Mouse (Mus musculus) natural killer cell, adult 2 months (primary cell): ENCODE results near the gene Scrn3.

Experiments used
- DNase-seq, 2 experiments: peaks; one replicate each; pipeline ENCODE4 v3.0.0; 2022; ENCODE audit warnings: low spot score in 2 of 2

Scrn3 gene

DNA sequence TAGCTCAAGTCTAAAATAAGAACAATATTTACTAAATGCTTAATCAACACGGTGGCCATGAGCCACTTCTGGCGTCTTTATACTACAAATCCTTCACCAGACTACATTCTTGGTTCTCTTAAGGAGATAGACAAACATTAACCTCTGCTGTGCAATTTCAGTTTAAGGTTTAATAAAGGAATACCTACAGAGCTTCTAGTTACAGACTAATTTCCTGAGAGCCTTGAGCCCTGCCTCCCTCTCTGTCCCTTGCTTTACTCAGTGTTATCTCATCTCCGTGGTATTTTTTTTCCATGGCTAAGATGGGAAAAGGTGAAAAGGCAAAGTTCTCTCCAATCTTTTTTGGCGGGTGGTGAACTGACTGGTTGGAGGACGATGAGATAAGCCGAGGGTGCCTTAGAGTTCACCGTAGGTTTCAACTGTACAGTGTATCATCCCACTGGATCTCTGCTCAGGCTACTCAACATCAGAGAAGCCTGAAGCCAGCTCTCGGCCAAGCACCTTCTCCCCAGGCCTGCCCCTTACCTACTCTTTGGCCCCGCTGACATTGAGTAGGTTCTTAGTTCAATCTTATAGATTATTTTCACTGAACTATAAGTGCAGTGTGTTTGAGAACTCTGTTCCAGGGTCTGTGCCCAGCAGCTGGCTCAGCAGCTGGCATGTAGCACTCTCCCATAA, 68.0 kb downstream of the Scrn3 start:
- no peak for DNase-seq

DNA sequence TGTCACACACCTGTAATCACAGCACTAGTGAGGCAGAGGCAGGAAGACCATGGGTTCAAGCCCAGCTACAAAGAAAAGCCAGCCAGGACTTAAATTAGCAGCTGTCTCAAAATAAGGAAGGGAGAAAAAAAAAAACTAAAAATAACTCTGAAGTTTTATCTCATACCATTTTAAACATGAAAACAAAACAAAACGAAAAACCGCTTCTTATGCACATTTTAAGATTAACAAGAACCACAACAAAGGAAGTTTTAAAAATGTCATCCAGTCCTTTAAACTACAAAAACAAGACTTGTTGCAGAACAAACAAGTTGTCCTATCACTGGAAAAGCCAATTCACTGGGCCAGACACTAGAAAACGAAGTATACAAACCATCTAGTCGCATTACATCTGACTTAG, 72.8 kb downstream of the Scrn3 start:
- no peak for DNase-seq

DNA sequence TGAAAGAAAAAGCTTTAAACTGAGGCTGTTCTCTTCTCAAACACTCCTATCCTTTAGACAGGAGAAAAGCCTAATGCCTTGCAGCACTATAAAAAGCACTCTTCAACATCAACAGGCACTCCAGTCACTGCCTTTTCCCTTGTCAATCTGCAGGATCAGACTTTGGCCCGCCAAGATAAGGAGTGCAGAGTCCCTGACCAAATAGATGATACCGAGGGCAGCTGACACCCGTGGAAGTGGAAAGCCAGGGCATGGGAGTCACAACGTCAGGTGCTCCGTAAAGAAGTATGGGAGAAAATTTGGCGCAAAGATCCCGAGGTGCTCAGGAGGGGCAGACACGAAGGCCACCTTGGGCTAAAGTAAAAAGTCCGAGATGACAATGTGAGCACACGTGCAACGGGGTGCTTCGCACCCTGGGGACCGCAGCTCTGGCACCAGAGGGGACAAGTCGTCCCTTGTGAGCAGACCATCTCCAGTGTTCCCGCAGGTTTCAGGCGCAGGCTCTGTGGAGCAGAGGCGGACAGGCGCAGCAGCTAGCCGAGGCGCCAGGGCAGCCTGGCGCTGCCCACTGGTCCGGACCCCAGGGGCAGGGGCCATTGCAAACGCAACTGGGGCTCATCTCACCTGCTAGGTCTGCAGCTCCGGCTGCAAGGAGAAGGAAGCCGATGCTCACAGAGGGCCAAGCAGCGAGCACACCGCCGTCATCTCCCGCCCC, 73.4 kb downstream of the Scrn3 start:
- no peak for DNase-seq

DNA sequence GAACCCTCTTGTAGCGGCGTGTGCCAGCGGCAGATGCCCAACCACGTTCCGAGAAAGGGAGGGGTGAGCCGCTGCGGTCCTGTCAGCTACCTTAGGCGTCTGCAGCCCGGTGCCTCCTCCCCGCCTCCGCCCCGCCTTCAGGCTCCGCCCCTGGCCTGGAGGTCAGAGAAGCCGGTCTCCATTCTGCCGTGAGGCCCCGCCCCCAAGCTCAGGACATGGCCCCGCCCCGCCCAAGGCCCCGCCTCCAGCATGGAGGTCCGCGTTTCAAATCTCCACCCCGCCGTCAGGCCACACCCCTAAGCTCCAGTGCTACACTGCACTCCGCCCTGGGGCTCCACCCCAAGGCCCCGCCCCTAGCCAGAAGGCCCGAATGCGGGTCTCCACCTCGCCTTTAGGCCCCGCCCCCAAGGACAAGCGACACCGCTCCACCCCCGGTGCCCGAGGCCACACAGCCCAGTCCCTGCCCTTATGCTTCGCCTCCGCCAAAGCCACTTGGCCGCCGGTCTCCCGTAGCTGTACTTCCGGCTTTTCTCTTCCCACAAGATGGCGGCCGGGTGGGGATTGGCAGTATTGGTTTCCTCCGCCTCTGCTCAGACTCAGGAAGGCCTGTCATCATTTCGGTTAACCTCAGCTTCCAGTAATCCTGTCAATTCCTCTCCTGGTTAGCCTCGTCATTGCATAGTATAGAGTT, 74.1 kb downstream of the Scrn3 start, which contains the start of gene Gpr155:
TSS of gene Gpr155 (minus strand) at position 217 of the 691 bp plus-strand sequence.
- DNase-seq: peak; percentile 99 to 100
